Mouse (Mus musculus) bone marrow, adult 2 months (tissue): ENCODE measurements around the gene Fbxl19.

ENCODE experiments used
- CTCF ChIP-seq: fragments of 200-500 bp; IDR thresholded peaks from 2 replicates; pipeline ENCODE4 v1.5.1; 2011; ENCODE audit warnings: low read length, control low read depth; ENCODE audit not compliant: control insufficient read depth, insufficient read depth
- POLR2A ChIP-seq: fragments of 200-500 bp; IDR thresholded peaks from 2 replicates; pipeline ENCODE4 v1.6.1; 2011; ENCODE audit warnings: low read depth, mild to moderate bottlenecking, control low read depth, low read length, borderline replicate concordance; ENCODE audit not compliant: control insufficient read depth

DNA sequence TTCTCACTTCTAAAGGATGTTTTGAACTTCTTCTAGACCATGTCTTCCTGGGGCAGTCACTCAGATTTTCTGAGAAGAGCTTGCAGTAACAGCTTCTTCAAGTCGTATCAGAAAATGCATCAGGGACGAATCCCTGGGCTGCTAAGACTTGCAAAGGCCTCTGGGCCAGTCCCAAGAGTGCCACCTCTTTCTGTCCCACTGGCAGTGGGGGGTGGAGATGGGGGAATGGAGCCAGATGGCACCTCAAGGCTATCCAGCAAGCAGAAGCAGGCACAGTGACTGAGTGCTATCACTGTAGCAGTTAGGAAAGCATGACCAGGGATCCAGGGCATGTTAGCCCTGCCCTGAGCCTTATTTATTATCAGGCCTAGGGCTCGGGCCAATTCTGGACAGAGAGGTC, 67.9 kb downstream of the Fbxl19 start:
- no peak for TF ChIP-seq CTCF
- TF ChIP-seq POLR2A, result no peak
